In the genomic region with DNA sequence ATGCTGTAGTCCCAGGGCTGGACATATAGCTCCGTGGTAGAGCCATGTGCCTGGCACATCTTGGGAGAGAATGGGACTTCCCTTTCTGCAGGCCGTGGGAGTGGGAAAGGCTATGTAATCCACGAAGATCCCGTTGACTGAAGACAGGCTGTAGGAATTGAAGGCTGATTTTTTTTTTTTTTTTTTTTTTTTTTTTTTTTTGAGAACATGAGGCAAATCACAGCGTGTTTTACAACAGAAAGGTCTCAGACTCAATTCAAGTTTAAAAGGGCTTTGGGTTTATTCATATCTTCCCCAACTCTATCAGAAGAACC, we compare ENCODE assay signal across 9 mouse cellular contexts. TPM values are rescaled to one million over a fixed set of nuclear protein-coding genes. Genes with fewer than 3 reads are reported as not detected.
DNase-seq lines count a peak whose midpoint lies in the region; ATAC-seq and TF ChIP-seq lines count a peak whose summit lies in the region.
"Had no signal": no experiment of that assay in that cellular context is flagged by ENCODE, and none has a peak within 500 bp of the region (broad histone marks: within the 10 kb centered on the region; RNA-seq: fewer than 3 reads in every experiment).

No protein-coding gene starts in this region.

- 3% methylated on average over 5 of the region's 5 CpGs for WGBS in embryonic facial prominence, embryonic 12.5 days
- under 1% methylated on average over 5 of the region's 5 CpGs for WGBS in intestine, embryonic 15.5 days

- H3K4me1 ChIP-seq in embryonic facial prominence, embryonic 12.5 days, result peaks cover 15% of the 10 kb centered on the region
- H3K4me1 ChIP-seq in intestine, embryonic 15.5 days (replicated peaks), result peaks cover 16% of the 10 kb centered on the region

- peaks cover 27% of the 10 kb centered on the region for H3K79me2 ChIP-seq in myocyte (ENCODE audit: control insufficient read depth, insufficient read depth)

- TF ChIP-seq CTCF in left cerebral cortex, adult 2 months (IDR thresholded peaks at IDR 0.05), result no peak

- peaks cover 55% of the 10 kb centered on the region for H3K36me3 ChIP-seq in embryonic facial prominence, embryonic 12.5 days
- peaks cover 35% of the 10 kb centered on the region for H3K36me3 ChIP-seq in intestine, embryonic 15.5 days
- peaks cover 37% of the 10 kb centered on the region for H3K36me3 ChIP-seq in myocyte (ENCODE audit: control insufficient read depth, insufficient read depth)

- H3K27ac ChIP-seq in left cerebral cortex, adult 2 months, result no peak overlapping the region; the same call in 1 of the 2 replicates
- H3K27ac ChIP-seq in embryonic facial prominence, embryonic 12.5 days, result peak overlapping the region; percentile 98
- peak overlapping the region; percentile 97; the same call in 1 of the 2 replicates for H3K27ac ChIP-seq in intestine, embryonic 15.5 days

- TF ChIP-seq POLR2A in myocyte (IDR thresholded peaks at IDR 0.05; ENCODE audit: insufficient read length, low read depth), result no peak

- no peak for ATAC-seq in embryonic facial prominence, embryonic 12.5 days (ENCODE audit: insufficient number of reproducible peaks, insufficient read depth, low FRiP score, low TSS enrichment)
- ATAC-seq in intestine, embryonic 15.5 days, result no peak
- ATAC-seq: activated CD4-positive, CD25-positive, alpha-beta regulatory T cell, adult 4 months had no signal

- DNase-seq in left cerebral cortex, adult 2 months (ENCODE audit: extremely low spot score in 1 of 2, low spot score in 2 of 2), result no peak
- no peak for DNase-seq in left cerebral cortex, adult 9 months (ENCODE audit: low spot score in 2 of 2)
- DNase-seq in left cerebral cortex, adult 8-10 months (ENCODE audit: low spot score in 2 of 2), result no peak
- no peak for DNase-seq in left cerebral cortex, postnatal 4 days
- no peak for DNase-seq in T-cell, adult 2 months (ENCODE audit: low spot score)

- H3K27me3 ChIP-seq in embryonic facial prominence, embryonic 12.5 days, result no peaks in the 10 kb centered on the region
- no peaks in the 10 kb centered on the region for H3K27me3 ChIP-seq in intestine, embryonic 15.5 days (replicated peaks)
- no peaks in the 10 kb centered on the region for H3K27me3 ChIP-seq in myocyte (ENCODE audit: control insufficient read depth, insufficient read depth, insufficient read length)

- peak overlapping the region; percentile 98 for H3K9ac ChIP-seq in embryonic facial prominence, embryonic 12.5 days
- peak overlapping the region; percentile 98 for H3K9ac ChIP-seq in intestine, embryonic 15.5 days

- H3K9me3 ChIP-seq in embryonic facial prominence, embryonic 12.5 days, result no peaks in the 10 kb centered on the region
- no peaks in the 10 kb centered on the region for H3K9me3 ChIP-seq in intestine, embryonic 15.5 days

- intact Hi-C loops in left cerebral cortex, adult 2 months (cut with DNase I), result no loop called here
- intact Hi-C loops in left cerebral cortex, postnatal 4 days (cut with DNase I), result no loop called here

- H3ac ChIP-seq in myocyte (ENCODE audit: control insufficient read depth, insufficient read length), result peak overlapping the region; percentile 86

- peak overlapping the region; percentile 85 for H3K4me3 ChIP-seq in left cerebral cortex, adult 2 months
- H3K4me3 ChIP-seq in embryonic facial prominence, embryonic 12.5 days, result peak overlapping the region; percentile 96
- H3K4me3 ChIP-seq in intestine, embryonic 15.5 days (replicated peaks), result peak overlapping the region; percentile 88
- peak overlapping the region; percentile 76 for H3K4me3 ChIP-seq in myocyte

- H3K4me2 ChIP-seq in embryonic facial prominence, embryonic 12.5 days (replicated peaks), result peak overlapping the region; percentile 78
- H3K4me2 ChIP-seq in intestine, embryonic 15.5 days (replicated peaks), result peak overlapping the region; percentile 69
- peak overlapping the region; percentile 80 for H3K4me2 ChIP-seq in myocyte (ENCODE audit: low read depth)

TF ChIP-seq in myocyte, 11 proteins besides CTCF, POLR2A, EP300 and RAD21:
- TF ChIP-seq CEBPB (IDR thresholded peaks at IDR 0.05; ENCODE audit: insufficient read depth, poor library complexity, severe bottlenecking), result no peak
- TF ChIP-seq MYOD1 (IDR thresholded peaks at IDR 0.05; ENCODE audit: control insufficient read depth in 1 of 3, insufficient read length in 2 of 3, low read depth in 2 of 3), result no peak
- TF ChIP-seq REST (IDR thresholded peaks at IDR 0.05; ENCODE audit: insufficient read depth, insufficient read length), result no peak
- TF ChIP-seq POLR2AphosphoS2 (IDR thresholded peaks at IDR 0.05; ENCODE audit: insufficient read length, low read depth), result no peak
- no peak for TF ChIP-seq TCF12 (IDR thresholded peaks at IDR 0.05; ENCODE audit: insufficient read depth, poor library complexity, severe bottlenecking)
- no peak for TF ChIP-seq USF1 (IDR thresholded peaks at IDR 0.05; ENCODE audit: low read depth)
- TF ChIP-seq MAX (IDR thresholded peaks at IDR 0.05; ENCODE audit: low read depth), result no peak
- no peak for TF ChIP-seq SRF (IDR thresholded peaks at IDR 0.05; ENCODE audit: control insufficient read depth, insufficient read length, low read depth)
- TF ChIP-seq TCF3 (IDR thresholded peaks at IDR 0.05; ENCODE audit: insufficient read length, low read depth), result no peak
- no peak for TF ChIP-seq E2F4 (IDR thresholded peaks at IDR 0.05; ENCODE audit: insufficient read depth)
- no peak for TF ChIP-seq MYOG (IDR thresholded peaks at IDR 0.05; ENCODE audit: control insufficient read depth in 1 of 3, insufficient read depth in 1 of 3, insufficient read length in 2 of 3, low read depth in 2 of 3)

RNA-seq across cellular contexts. Expression of a gene that starts 1.6 kb away (rescaled TPM):
- total RNA-seq in left cerebral cortex, adult 2 months (2021), result 10 to 100 TPM; 46.1 to 53.2 TPM
- polyA plus RNA-seq in embryonic facial prominence, embryonic 12.5 days (2016; fragmentation: Nextera tagmentation; extraction: Ambion mirVana), result 399 and 416 TPM in 2 replicates
- 280 and 298 TPM in 2 replicates for polyA plus RNA-seq in intestine, embryonic 15.5 days (2015; fragmentation: Nextera tagmentation; extraction: Ambion mirVana)
- polyA plus RNA-seq in myocyte (2012; fragmentation: generic; extraction: Trizol), result 123 TPM
- total RNA-seq in left cerebral cortex, adult 8-10 months (2022), result 10 to 100 TPM; 45.6 to 48.7 (median 47.8) TPM
- 10 to 100 TPM; 81.0 to 82.7 TPM for total RNA-seq in left cerebral cortex, postnatal 4 days (2021)

RNA-seq across cellular contexts. Expression of a gene that starts 8.0 kb away (rescaled TPM):
- 10 to 100 TPM; 20.8 to 21.1 TPM for total RNA-seq in left cerebral cortex, adult 2 months (2021)
- 126 TPM in 2 replicates for polyA plus RNA-seq in embryonic facial prominence, embryonic 12.5 days (2016; fragmentation: Nextera tagmentation; extraction: Ambion mirVana)
- 128 and 141 TPM in 2 replicates for polyA plus RNA-seq in intestine, embryonic 15.5 days (2015; fragmentation: Nextera tagmentation; extraction: Ambion mirVana)
- 31.5 TPM for polyA plus RNA-seq in myocyte (2012; fragmentation: generic; extraction: Trizol)
- 10 to 100 TPM; 19.4 to 21.5 (median 20.4) TPM for total RNA-seq in left cerebral cortex, adult 8-10 months (2022)
- total RNA-seq in left cerebral cortex, postnatal 4 days (2021), result 10 to 100 TPM; 21.5 to 23.8 TPM

RNA-seq across cellular contexts. Expression of a gene that starts 10.2 kb away (rescaled TPM):
- total RNA-seq in left cerebral cortex, adult 2 months (2021), result 10 to 100 TPM; 13.8 to 14.6 TPM
- 37.2 and 39.1 TPM in 2 replicates for polyA plus RNA-seq in embryonic facial prominence, embryonic 12.5 days (2016; fragmentation: Nextera tagmentation; extraction: Ambion mirVana)
- 38.2 and 38.6 TPM in 2 replicates for polyA plus RNA-seq in intestine, embryonic 15.5 days (2015; fragmentation: Nextera tagmentation; extraction: Ambion mirVana)
- polyA plus RNA-seq in myocyte (2012; fragmentation: generic; extraction: Trizol), result 26.3 TPM
- 10 to 100 TPM; 15.2 to 16.9 (median 16.5) TPM for total RNA-seq in left cerebral cortex, adult 8-10 months (2022)
- total RNA-seq in left cerebral cortex, postnatal 4 days (2021), result 10 to 100 TPM; 20.4 to 22.2 TPM

RNA-seq across cellular contexts. Expression of a gene that starts 16.0 kb away (rescaled TPM):
- 100 to 1,000 TPM; 190 to 222 TPM for total RNA-seq in left cerebral cortex, adult 2 months (2021)
- polyA plus RNA-seq in embryonic facial prominence, embryonic 12.5 days (2016; fragmentation: Nextera tagmentation; extraction: Ambion mirVana), result 8.5 and 9.4 TPM in 2 replicates
- 6.8 and 10.6 TPM in 2 replicates for polyA plus RNA-seq in intestine, embryonic 15.5 days (2015; fragmentation: Nextera tagmentation; extraction: Ambion mirVana)
- polyA plus RNA-seq in myocyte (2012; fragmentation: generic; extraction: Trizol), result 18.1 TPM
- 100 to 1,000 TPM; 201 to 282 (median 245) TPM for total RNA-seq in left cerebral cortex, adult 8-10 months (2022)
- total RNA-seq in left cerebral cortex, postnatal 4 days (2021), result 10 to 100 TPM; 69.5 to 74.9 TPM

RNA-seq across cellular contexts. Expression of a gene that starts 25.4 kb away (rescaled TPM):
- 10 to 100 TPM; 52.1 to 53.1 TPM for total RNA-seq in left cerebral cortex, adult 2 months (2021)
- 28.3 and 32.4 TPM in 2 replicates for polyA plus RNA-seq in embryonic facial prominence, embryonic 12.5 days (2016; fragmentation: Nextera tagmentation; extraction: Ambion mirVana)
- 28.9 and 30.3 TPM in 2 replicates for polyA plus RNA-seq in intestine, embryonic 15.5 days (2015; fragmentation: Nextera tagmentation; extraction: Ambion mirVana)
- polyA plus RNA-seq in myocyte (2012; fragmentation: generic; extraction: Trizol), result 26.4 TPM
- total RNA-seq in left cerebral cortex, adult 8-10 months (2022), result 10 to 100 TPM; 61.9 to 66.7 (median 63.5) TPM
- total RNA-seq in left cerebral cortex, postnatal 4 days (2021), result 10 to 100 TPM; 39.5 to 45.9 TPM
